Mouse (Mus musculus) activated CD4-positive, CD25-positive, alpha-beta regulatory T cell, adult 4 months (primary cell): ENCODE results near the gene 2610528J11Rik. TPM values are rescaled to one million over a fixed set of nuclear protein-coding genes. Genes with fewer than 3 reads are reported as not detected.
"Not testable (repeated sequence)": the region's sequence is repeated elsewhere in the genome, so short reads cannot be mapped to it uniquely, and the experiment has no call there.

Experiments used
- ATAC-seq: one replicate; pipeline ENCODE4 v1.8.0; 2017
- polyA plus RNA-seq, 2 experiments: library from polyadenylated mRNA; unstranded; fragments of 100-300 nt; shearing (Covaris generic); gene quantifications; one replicate each; pipeline ENCODE4 v1.2.1; 2017

The 2610528J11Rik gene
- polyA plus RNA-seq, 2 experiments from 2014 or later: not detected

DNA sequence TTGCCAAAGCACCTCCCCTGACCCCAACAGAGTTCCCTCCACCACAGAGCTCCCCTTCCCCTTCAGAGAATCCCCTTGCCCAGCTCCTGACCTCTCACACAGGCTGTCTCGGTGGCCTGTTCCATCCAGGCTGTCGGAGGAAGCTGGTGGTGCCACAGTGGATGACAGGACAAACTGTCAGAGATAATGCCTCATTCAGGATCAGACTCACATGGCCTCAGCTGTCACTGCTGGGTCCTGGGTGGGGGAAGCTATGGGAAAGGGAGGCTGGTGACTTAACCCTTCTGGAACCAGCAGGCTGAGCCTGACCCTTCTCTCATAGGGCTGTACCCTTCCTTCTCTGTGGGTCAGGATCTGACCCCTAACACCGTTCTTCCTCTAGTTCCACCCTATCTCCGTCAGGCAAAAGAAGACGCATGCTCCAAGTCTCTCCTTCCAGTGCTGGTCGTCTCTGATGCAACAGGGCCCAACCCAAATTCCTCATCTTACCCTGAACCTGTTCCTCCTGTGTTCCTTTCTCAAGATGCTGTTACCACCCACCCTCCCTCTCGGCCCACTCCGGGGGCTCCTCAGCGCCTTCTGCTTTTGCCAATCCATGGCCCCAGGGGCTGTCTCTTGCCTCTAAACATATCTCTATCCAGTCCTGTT is 15.8 kb downstream of the 2610528J11Rik start:
- no peak for ATAC-seq

DNA sequence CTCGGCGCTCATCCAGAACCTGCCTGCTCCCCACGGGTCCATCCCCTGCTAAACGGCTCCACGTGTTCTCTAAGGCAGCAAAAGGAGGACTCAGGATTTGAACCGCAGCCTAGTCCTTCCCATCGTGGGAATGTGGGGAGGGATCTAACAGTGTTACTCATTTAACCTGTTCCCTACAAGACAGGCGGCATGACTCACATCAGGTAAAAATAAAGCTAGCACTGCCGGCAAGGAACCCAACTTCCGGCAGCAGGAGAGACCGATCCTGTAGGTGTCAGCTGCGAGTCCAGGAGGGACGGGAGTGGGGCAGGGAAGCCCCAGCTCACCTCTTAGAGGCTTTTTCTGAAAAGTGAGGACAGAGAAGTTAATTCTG is 16.3 kb downstream of the 2610528J11Rik start:
- no peak for ATAC-seq

DNA sequence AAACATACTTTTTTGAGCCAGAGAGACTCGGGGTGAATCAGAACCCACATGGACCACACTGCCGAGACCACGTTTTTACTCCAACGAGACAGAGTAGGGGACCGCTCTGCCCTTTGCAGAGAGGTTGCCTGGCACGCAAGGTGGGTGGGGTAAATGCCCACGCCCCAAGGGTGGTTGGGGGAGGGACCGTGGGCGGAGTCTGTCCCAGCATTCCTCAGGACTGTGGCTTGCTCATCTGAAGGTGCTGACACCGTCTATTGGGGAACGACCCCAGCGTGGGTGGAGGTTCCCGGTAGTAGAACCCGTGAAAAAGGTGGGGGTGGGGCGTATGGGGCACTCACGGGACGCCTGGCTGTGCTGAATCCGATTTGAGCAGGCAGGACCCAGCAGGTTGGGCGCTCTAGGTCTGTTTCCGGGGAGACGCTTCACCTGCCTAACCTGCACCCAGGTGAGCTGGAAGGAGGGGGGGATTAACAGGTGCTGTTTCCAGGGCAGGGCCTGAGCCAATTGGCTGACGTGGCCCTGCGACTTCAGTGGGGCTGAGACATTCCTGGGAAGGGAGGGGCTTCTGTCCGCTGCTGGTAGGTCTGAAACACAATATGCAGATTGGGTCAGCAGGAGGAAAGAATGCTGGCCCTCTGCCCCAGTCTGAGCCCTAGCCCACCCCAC is 16.9 kb downstream of the 2610528J11Rik start, which contains the start of gene Tmem125:
Tmem125 (minus strand) TSS at position 453 of the 669 bp plus-strand sequence.
- no peak for ATAC-seq

DNA sequence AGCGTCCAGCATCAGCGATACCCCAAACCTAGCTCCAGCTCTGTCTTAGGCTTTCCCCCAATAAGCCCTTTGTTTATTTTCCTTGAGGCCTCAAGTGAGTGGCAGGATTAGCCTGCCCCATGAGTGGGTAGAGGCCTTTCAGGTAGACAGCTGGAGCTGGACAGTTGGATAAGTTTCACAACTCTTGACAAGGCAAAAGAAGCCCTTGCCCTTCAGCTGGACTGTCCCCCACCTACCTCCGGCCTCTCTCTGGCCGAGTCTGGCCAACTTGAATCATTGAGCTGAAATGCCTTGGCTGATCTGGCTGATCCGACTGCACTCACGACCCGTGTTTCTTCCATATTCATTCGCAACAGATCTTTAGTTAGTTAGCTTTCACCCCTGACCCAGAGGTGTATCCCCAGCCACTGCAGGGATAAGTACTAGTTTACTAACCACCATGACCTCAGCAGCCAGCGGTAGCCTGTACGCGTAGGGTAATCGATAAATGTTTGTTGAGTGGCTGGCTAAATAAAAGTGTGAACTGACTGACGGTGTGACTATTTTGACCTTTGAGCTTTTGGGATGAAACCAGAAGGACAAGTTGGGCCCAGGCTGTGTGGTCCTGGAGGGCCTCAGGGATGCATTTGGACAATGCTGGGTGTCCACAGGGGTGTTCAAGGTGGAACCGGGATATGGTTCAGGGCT is 17.8 kb downstream of the 2610528J11Rik start:
- ATAC-seq: no peak

DNA sequence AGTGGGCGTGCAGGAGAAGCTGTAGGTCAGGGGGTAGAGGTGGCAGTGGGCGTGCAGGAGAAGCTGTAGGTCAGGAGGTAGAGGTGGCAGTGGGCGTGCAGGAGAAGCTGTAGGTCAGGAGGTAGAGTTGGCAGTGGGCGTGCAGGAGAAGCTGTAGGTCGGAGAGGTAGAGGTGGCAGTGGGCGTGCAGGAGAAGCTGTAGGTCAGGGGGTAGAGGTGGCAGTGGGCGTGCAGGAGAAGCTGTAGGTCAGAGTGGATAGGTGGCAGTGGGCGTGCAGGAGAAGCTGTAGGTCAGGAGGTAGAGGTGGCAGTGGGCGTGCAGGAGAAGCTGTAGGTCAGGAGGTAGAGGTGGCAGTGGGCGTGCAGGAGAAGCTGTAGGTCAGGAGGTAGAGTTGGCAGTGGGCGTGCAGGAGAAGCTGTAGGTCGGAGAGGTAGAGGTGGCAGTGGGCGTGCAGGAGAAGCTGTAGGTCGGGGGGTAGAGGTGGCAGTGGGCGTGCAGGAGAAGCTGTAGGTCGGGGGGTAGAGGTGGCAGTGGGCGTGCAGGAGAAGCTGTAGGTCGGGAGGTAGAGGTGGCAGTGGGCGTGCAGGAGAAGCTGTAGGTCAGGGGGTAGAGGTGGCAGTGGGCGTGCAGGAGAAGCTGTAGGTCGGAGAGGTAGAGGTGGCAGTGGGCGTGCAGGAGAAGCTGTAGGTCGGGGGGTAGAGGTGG is 20.8 kb downstream of the 2610528J11Rik start:
- not testable (repeated sequence) for ATAC-seq

DNA sequence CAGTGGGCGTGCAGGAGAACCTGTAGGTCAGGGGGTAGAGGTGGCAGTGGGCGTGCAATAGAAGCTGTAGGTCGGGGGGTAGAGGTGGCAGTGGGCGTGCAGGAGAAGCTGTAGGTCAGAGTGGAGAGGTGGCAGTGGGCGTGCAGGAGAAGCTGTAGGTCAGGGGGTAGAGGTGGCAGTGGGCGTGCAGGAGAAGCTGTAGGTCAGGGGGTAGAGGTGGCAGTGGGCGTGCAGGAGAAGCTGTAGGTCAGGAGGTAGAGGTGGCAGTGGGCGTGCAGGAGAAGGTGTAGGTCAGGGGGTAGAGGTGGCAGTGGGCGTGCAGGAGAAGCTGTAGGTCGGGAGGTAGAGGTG is 21.3 kb downstream of the 2610528J11Rik start:
- not testable (repeated sequence) for ATAC-seq

DNA sequence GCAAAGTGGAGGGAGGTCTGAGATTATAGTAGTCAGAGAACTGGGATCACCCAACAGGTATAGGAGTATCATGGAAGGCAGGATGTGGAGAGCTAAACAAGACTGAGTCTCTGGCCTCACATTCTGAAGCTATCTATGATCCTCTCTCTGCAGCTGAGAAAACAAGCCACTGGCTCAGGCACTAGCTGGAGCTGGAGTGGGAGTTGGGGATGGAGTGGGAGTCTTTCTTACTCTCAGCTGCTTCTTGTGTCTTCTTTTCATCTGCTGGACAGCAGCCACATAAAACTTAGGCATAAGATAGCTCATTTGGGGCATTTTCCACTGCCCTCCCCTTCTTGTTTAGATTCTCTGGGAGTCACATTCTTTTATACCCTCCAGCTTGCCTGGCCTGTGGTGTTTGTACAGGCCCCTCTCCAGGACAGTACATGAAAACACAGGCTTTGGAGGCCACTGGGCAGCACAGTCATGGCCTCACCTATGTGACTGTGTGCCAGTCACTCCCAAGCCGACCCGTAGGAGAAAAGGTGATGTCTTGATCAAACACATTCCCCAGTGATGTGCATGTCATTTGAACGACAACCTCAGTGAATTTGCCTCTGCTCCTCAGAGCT is 26.3 kb downstream of the 2610528J11Rik start:
- ATAC-seq: no peak

DNA sequence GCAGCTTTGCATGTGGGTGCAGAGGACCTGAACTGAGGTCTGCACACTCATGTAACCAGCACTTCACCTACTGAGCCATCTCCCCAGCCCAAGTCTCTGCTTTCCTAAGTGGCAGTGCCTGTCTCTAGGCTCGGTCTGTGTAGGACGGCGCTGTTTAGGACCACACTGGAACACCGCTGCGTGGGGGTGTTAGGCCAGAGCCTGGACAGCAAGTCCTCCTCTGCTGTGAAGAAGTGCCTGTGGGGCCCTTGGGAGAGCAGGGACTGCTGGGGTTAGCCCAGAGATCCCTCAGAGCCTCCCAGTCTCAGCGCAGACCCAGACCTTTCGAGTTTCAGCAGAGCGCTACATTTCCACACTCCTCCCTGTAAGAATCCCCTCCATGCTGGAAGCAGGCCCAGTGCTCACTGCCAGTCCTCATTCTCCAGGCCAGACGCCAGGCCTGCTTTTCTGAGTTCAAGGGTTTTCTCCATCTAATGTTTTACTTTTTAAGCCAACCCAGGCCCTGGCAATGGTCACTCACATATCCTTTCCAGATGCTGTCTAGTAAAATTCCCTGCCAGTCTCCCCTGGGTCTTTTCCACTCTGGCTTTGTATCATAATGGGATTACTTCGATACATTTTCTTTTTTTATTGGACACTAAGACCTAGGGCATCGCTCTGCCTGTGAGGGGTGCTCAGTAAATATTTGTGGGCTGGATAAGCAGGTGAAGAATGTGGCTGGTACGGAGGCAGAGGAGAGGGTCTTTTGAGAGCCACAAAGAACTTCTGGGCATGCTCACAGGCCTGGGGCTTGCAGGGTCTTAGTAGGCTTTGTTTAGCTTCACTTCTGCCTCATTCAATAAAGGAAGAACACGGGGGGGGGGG is 37.5 kb downstream of the 2610528J11Rik start:
- ATAC-seq: no peak

DNA sequence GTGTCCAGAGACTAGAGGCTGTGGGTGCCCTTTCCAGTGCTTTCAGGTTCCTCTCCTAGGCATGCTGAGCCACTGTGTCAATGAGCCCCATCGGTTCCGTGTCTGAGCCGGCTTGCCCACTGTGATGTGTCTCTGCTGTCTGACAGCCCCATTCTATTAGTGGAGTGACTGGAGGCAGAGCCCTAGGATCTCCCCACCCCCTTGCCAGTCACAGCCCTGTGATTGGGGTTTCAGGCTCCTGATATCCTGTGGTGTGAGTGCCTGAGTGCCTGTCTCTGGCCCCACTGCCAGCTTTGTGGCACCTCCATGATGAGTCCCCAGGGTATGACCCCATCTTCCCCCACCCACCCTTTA is 38.1 kb downstream of the 2610528J11Rik start:
- ATAC-seq: no peak

DNA sequence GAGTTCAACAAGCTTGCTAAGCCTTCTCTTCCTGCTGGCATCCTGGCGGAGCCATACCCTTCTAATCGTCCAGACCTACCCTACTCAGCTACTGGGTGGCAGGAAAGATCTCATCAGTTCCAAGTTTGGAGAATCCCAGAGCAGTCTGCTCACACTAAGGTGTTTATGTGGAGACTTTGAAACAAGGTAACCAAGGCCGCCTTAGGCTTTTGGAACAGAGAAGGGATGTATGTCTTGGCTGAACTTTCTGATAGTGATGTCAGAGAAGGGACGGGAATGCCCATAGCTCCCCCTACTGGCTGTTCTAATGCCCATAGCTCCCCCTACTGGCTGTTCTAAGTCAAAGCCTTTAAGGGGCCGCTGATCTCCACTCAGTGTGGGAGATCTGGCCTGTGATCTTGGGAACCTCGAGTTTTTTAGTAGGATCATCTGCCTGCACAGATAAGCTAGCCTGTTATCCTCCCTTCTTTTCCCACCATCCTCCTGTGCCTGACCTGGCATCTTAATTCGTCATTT is 39.4 kb downstream of the 2610528J11Rik start:
- ATAC-seq: no peak

DNA sequence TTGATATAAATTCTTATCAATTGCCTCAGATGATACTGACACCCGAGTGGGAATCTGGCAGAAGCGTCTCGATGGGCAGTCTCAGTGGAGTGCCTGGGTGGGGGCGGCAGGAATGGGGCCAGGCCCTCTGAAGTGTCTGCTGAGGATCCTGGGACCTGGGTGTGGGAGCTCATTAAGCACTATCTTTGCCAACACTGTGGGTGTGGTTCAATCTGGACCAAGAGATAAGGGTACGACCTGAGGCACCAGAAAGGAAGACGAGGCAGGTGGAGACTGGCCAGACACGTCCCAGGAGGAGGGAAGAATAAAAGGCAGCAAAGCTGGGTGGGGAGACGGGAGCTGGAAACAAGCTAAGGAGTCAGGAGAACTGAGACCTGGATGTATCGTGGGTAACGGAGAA is 41.9 kb downstream of the 2610528J11Rik start:
- ATAC-seq: no peak

DNA sequence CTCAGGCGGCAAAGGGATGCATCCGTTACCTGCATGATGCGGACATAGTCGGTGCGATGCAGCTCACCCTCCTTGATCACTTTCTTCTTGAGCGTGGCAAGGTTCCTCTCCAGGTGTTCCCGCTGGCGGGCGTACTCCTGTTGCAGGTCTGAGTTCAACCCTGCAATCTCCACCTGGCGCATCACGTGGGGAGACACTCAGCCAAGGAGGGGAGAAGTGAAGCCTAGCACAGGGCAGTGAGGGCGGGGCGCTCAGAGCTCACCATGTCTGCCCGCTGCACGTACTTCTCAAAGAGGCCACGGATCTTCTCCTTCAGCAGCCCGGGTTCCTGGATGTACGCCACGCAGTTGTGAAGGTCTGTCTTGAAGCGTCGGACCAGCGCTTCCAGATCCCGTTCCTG is 42.5 kb downstream of the 2610528J11Rik start:
- ATAC-seq: no peak

DNA sequence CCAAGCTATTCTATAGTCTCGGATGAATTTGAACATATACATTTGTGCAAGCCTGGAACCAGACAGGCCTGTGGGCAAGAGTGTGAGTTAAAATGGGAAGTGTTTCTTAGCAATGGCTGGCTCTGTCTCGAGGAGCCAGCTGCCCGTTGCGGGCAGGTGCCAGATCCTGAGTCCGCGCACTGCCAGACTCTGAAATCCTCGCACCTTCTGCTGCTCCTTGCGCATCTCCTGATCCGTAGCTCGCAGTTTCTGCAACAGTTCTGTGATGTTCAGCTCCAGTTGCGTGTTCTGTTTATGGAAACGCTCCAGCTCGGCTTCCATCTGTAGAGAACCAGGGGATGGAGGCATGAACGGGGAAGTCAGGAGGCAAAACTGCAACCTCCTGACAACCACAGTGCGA is 44.6 kb downstream of the 2610528J11Rik start:
- ATAC-seq: no peak

DNA sequence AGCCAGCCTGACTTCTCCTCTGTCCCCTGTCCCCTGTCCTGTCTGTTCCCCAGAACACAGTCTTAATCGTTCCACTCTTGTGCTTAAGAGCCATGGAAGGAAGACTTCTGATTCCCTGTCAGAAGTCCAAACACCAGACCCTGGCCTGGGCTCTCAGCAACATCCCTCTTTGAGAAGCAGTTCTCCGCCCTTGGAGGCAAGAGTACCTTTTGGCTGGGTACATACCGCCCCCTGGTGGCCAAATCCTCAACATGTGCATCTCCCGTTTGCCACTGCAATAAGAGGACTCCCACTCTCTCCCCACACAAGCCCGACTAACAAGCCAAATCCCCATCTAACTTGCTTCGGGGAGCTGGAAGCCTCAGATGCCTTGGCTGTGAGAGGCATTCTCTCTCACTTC is 49.3 kb downstream of the 2610528J11Rik start:
- no peak for ATAC-seq

DNA sequence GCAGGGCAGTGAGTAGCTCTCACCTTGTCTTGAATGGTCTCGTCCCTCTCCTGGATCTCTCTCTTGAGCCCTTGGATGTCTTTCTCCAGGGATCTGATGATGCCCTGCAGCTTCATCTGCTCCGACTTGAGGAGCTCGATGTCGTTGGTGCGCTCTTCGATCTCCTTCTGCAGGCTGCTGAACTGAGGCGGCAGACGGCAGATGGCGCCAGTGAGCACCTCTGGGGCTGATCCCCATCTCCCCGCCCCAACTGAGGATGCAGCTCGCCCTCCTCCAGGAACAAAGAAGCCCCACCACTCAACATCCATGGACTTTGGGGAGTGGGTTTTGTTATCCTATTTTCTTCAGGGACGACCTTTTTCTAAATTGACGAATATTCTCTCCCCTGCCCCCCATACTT is 52.5 kb downstream of the 2610528J11Rik start:
- ATAC-seq: no peak

Other genes with a start within 250 kb of the 2610528J11Rik start
- gene Ptprf, start 235.6 kb upstream of the 2610528J11Rik start, polyA plus RNA-seq: under 1 TPM; 0.31 to 0.34 TPM
- gene Szt2, start 117.7 kb upstream of the 2610528J11Rik start, polyA plus RNA-seq: 10 to 100 TPM; 11.0 to 11.2 TPM
- 100 to 1,000 TPM; 115 to 118 TPM for gene Med8, start 117.7 kb upstream of the 2610528J11Rik start, polyA plus RNA-seq
- 100 to 1,000 TPM; 125 to 129 TPM for gene Elovl1, start 98.9 kb upstream of the 2610528J11Rik start, polyA plus RNA-seq
- gene Cdc20, start 89.6 kb upstream of the 2610528J11Rik start, polyA plus RNA-seq: 10 to 100 TPM in 1 of 2 experiments, 1 to 10 TPM in 1; 9.4 to 15.3 TPM
- not detected for gene Mpl, start 69.5 kb upstream of the 2610528J11Rik start, polyA plus RNA-seq
- gene Tie1, start 36.9 kb upstream of the 2610528J11Rik start, polyA plus RNA-seq: not detected
- gene Tmem125, start 17.0 kb downstream of the 2610528J11Rik start, polyA plus RNA-seq: not detected
- not detected for gene Cfap57, start 93.8 kb downstream of the 2610528J11Rik start, polyA plus RNA-seq
- gene Ebna1bp2, start 93.8 kb downstream of the 2610528J11Rik start, polyA plus RNA-seq: 100 to 1,000 TPM; 163 to 165 TPM
- gene Olfr62, start 132.0 kb downstream of the 2610528J11Rik start, polyA plus RNA-seq: not detected
- gene Olfr1342, start 165.8 kb downstream of the 2610528J11Rik start, polyA plus RNA-seq: not detected
- gene Olfr1341, start 176.5 kb downstream of the 2610528J11Rik start, polyA plus RNA-seq: not detected
- not detected for gene Olfr1340, start 193.1 kb downstream of the 2610528J11Rik start, polyA plus RNA-seq
- gene Olfr1339, start 205.2 kb downstream of the 2610528J11Rik start, polyA plus RNA-seq: not detected
- under 1 TPM in 1 of 2 experiments, not detected in 1; 0.20 TPM for gene Olfr1338, start 231.7 kb downstream of the 2610528J11Rik start, polyA plus RNA-seq